Mouse (Mus musculus): Measurements from ENCODE around the gene Wfdc6b. TPM values are rescaled to one million over a fixed set of nuclear protein-coding genes. Genes with fewer than 3 reads are reported as not detected.

Gene Wfdc6b
- total and polyA plus RNA-seq, 2 experiments from 2014 or later = not detected

DNA sequence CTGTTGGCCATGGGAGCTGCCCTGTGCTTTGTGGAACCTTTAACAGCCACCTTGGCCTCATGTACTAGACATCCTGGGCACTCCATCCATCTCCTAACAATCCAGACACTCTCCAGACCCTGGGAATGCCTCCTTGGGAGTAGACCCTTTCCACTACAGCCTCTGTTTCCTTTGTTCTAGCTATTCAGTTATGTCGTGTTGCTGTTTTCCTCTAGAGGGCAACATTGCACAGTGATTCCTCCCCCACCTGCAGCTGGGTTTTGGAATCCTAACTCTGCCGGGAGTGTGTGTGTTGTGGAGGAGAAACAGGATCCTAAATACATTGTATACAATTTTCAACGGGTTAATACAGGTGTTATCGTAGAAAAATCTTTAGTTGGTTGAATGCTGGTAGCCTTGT is 21.3 kb upstream of the Wfdc6b start:
- H3K4me3 ChIP-seq (ENCODE audit: low read depth, low read length) = no peak overlapping the region

DNA sequence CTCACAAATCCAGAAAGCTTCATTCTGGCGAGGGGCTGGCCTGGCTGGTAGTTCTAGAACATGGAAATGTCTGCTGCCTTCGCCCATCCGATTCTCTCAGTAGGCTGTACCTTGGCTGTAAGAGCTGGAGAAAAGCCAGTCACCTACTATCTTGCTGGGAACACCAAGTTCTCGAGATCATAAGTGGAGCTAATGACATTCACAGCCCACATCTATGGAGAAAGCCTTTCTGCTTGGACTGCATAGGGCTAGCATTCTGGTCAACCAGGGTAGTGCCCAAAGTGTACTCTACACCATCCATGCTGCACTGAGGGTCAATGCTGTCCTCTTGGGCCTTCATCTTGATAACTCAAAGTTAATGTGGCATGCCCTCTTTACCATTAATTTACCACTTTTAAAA is 19.8 kb upstream of the Wfdc6b start, which contains the start of gene Eppin:
Eppin (minus strand) TSS at position 101 of the 400 bp plus-strand sequence.
- Histone ChIP-seq H3K4me2 (ENCODE audit: low read depth, low read length, poor library complexity, severe bottlenecking) (no peak within 1 kb of the TSS), H3K36me3 (ENCODE audit: insufficient read depth, low read length) (no peaks in the 10 kb centered on the region), H3K27me3 (ENCODE audit: insufficient read depth, low read length) (no peaks in the 10 kb centered on the region), H3K27ac (ENCODE audit: low read depth, low read length) (no peak within 1 kb of the TSS), H3K4me1 (ENCODE audit: insufficient read depth, low read length) (no peaks in the 10 kb centered on the region), H3K9me3 (ENCODE audit: low read length) (no peaks in the 10 kb centered on the region), H3K4me3 (ENCODE audit: low read depth, low read length) (no peak within 1 kb of the TSS), H3K9ac (replicated peaks; ENCODE audit: low read length, poor library complexity, severe bottlenecking) (no peak within 1 kb of the TSS)
- DNase-seq (ENCODE audit: low spot score) (no peak), ATAC-seq (ENCODE audit: low FRiP score) (no peak)
- WGBS = 83% methylated on average over 4 of the region's 4 CpGs
- no peak for TF ChIP-seq CTCF (IDR thresholded peaks at IDR 0.05)

More for the DNA sequence above, 21.3 kb upstream of the Wfdc6b start:
- H3K27me3 ChIP-seq (ENCODE audit: insufficient read depth, low read length) = no peaks in the 10 kb centered on the region
- no peak overlapping the region for H3K4me2 ChIP-seq (ENCODE audit: low read depth, low read length, poor library complexity, severe bottlenecking)
- no peak overlapping the region for H3K27ac ChIP-seq (ENCODE audit: low read depth, low read length)
- H3K4me1 ChIP-seq (ENCODE audit: insufficient read depth, low read length) = no peaks in the 10 kb centered on the region
- WGBS = 7% methylated on average over 4 of the region's 4 CpGs
- DNase-seq (ENCODE audit: low spot score) = peak; percentile 72
- H3K9ac ChIP-seq (replicated peaks; ENCODE audit: low read length, poor library complexity, severe bottlenecking) = no peak overlapping the region; the same call in 1 of the 2 replicates
- no peak for ATAC-seq (ENCODE audit: low FRiP score)
- H3K36me3 ChIP-seq (ENCODE audit: insufficient read depth, low read length) = no peaks in the 10 kb centered on the region
- TF ChIP-seq CTCF (IDR thresholded peaks at IDR 0.05) = peak; percentile 94
- H3K9me3 ChIP-seq (ENCODE audit: low read length) = no peaks in the 10 kb centered on the region

DNA sequence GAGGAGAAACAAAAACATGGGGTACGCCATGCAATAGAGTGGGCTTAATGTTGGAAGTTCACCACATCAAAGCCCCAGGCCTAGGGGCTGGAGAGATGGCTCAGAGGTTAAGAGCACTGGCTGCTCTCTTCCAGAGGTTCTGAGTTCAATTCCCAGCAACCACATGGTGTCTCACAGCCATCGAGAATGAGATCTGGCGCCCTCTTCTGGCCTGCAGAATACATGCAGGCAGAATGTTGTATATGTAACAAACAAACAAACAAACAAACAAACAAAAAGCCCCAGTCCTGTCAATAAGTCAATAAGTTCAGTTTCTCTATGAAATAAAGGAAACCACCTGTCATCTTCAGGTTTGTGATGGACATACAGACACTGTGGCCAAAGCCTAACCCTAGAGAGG is 13.1 kb upstream of the Wfdc6b start:
- Histone ChIP-seq H3K4me2 (ENCODE audit: low read depth, low read length, poor library complexity, severe bottlenecking) (no peak overlapping the region), H3K36me3 (ENCODE audit: insufficient read depth, low read length) (no peaks in the 10 kb centered on the region), H3K4me1 (ENCODE audit: insufficient read depth, low read length) (no peaks in the 10 kb centered on the region), H3K27me3 (ENCODE audit: insufficient read depth, low read length) (no peaks in the 10 kb centered on the region), H3K9me3 (ENCODE audit: low read length) (no peaks in the 10 kb centered on the region), H3K9ac (replicated peaks; ENCODE audit: low read length, poor library complexity, severe bottlenecking) (no peak overlapping the region), H3K4me3 (ENCODE audit: low read depth, low read length) (no peak overlapping the region), H3K27ac (ENCODE audit: low read depth, low read length) (no peak overlapping the region)
- 65% methylated on average over 3 of the region's 3 CpGs for WGBS
- TF ChIP-seq CTCF (IDR thresholded peaks at IDR 0.05) = peak; percentile 32; the same call in 1 of the 2 replicates
- DNase-seq (ENCODE audit: low spot score) (no peak), ATAC-seq (ENCODE audit: low FRiP score) (no peak)

DNA sequence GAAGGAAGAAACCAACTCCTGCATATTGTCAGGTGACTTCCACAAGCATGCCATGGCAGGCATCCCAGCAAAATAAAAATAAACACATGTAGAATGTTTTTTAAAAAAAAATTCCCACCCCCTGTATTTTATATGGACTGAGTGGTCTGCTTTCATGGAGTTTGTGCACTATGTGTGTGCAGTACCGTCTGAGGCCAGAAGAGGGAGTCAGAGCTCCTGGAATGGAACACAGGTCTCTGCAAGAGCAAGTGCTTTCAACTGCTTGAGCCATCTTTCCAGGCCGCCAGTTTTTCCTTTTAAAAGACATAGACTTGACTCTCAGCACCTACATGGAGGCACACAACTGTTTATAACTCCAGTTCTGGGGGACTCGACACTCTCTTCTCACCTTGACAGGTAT is 9.8 kb upstream of the Wfdc6b start:
- Histone ChIP-seq H3K9me3 (ENCODE audit: low read length) (no peaks in the 10 kb centered on the region), H3K4me2 (ENCODE audit: low read depth, low read length, poor library complexity, severe bottlenecking) (no peak overlapping the region), H3K4me3 (ENCODE audit: low read depth, low read length) (no peak overlapping the region), H3K36me3 (ENCODE audit: insufficient read depth, low read length) (no peaks in the 10 kb centered on the region), H3K4me1 (ENCODE audit: insufficient read depth, low read length) (no peaks in the 10 kb centered on the region), H3K27ac (ENCODE audit: low read depth, low read length) (no peak overlapping the region), H3K27me3 (ENCODE audit: insufficient read depth, low read length) (no peaks in the 10 kb centered on the region), H3K9ac (replicated peaks; ENCODE audit: low read length, poor library complexity, severe bottlenecking) (no peak overlapping the region)
- DNase-seq (ENCODE audit: low spot score) (no peak), ATAC-seq (ENCODE audit: low FRiP score) (no peak)
- TF ChIP-seq CTCF (IDR thresholded peaks at IDR 0.05) = peak; percentile 11; the same call in 1 of the 2 replicates
- WGBS = 92% methylated on average over 3 of the region's 3 CpGs

DNA sequence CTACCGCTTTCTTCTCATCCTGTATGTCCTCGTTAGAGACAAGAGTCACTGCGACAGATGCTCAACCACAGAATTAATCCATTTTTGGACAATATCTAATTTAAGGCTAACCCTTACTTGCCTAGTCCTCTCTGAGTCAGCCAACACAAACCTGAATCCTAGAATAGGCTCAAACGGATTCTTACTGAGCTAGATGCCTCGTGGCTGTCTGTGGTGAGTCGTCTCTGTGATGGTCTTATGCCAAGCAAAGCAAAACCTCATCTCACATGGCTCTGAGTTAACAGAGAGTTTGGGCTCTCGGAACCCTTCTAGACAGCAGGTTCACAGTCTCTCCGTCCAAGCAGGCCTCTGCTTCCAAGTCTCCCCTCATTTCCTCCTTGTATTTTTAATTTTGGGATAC is 8.9 kb upstream of the Wfdc6b start:
- no peaks in the 10 kb centered on the region for H3K9me3 ChIP-seq (ENCODE audit: low read length)
- TF ChIP-seq CTCF (IDR thresholded peaks at IDR 0.05) = no peak
- H3K4me1 ChIP-seq (ENCODE audit: insufficient read depth, low read length) = no peaks in the 10 kb centered on the region
- no peak overlapping the region for H3K27ac ChIP-seq (ENCODE audit: low read depth, low read length)
- ATAC-seq (ENCODE audit: low FRiP score) = no peak
- H3K36me3 ChIP-seq (ENCODE audit: insufficient read depth, low read length) = no peaks in the 10 kb centered on the region
- 97% methylated on average over 8 of the region's 8 CpGs for WGBS
- no peak overlapping the region for H3K9ac ChIP-seq (replicated peaks; ENCODE audit: low read length, poor library complexity, severe bottlenecking)
- H3K27me3 ChIP-seq (ENCODE audit: insufficient read depth, low read length) = no peaks in the 10 kb centered on the region
- no peak overlapping the region for H3K4me2 ChIP-seq (ENCODE audit: low read depth, low read length, poor library complexity, severe bottlenecking)
- H3K4me3 ChIP-seq (ENCODE audit: low read depth, low read length) = no peak overlapping the region
- DNase-seq (ENCODE audit: low spot score) = no peak

DNA sequence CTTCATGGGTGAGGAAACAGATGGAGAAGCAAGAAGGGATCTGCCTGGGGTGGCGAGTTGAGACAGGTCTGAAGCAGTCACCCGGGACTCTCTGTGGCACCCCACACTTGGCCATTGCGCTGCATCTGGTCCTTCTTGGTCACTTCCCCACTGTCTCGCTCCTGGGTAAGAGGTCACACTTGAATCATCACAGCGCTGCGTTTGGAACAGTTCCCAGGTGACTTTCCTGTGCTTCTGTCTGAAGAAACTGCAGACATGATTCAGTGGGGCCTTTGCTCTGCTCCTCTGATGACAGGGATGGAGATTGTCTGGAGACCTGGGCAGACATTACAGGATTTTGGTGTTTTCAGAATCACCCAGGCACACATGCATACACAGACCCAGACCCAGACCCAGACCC is 4.5 kb upstream of the Wfdc6b start:
- H3K9ac ChIP-seq (replicated peaks; ENCODE audit: low read length, poor library complexity, severe bottlenecking) = no peak overlapping the region
- no peaks in the 10 kb centered on the region for H3K4me1 ChIP-seq (ENCODE audit: insufficient read depth, low read length)
- no peak overlapping the region for H3K4me2 ChIP-seq (ENCODE audit: low read depth, low read length, poor library complexity, severe bottlenecking)
- H3K27me3 ChIP-seq (ENCODE audit: insufficient read depth, low read length) = no peaks in the 10 kb centered on the region
- H3K36me3 ChIP-seq (ENCODE audit: insufficient read depth, low read length) = no peaks in the 10 kb centered on the region
- TF ChIP-seq CTCF (IDR thresholded peaks at IDR 0.05) = no peak
- H3K27ac ChIP-seq (ENCODE audit: low read depth, low read length) = no peak overlapping the region
- H3K4me3 ChIP-seq (ENCODE audit: low read depth, low read length) = no peak overlapping the region
- no peaks in the 10 kb centered on the region for H3K9me3 ChIP-seq (ENCODE audit: low read length)
- WGBS = 78% methylated on average over 6 of the region's 6 CpGs
- ATAC-seq (ENCODE audit: low FRiP score) (no peak), DNase-seq (ENCODE audit: low spot score) (no peak)

All from midbrain, postnatal 0 days (tissue).